Mouse (Mus musculus): Measurements from ENCODE around the gene Gm11037. TPM values are rescaled to one million over a fixed set of nuclear protein-coding genes. Genes with fewer than 3 reads are reported as not detected.

Gm11037 gene
- polyA plus RNA-seq, 1 experiment from 2014 or later = not detected

DNA sequence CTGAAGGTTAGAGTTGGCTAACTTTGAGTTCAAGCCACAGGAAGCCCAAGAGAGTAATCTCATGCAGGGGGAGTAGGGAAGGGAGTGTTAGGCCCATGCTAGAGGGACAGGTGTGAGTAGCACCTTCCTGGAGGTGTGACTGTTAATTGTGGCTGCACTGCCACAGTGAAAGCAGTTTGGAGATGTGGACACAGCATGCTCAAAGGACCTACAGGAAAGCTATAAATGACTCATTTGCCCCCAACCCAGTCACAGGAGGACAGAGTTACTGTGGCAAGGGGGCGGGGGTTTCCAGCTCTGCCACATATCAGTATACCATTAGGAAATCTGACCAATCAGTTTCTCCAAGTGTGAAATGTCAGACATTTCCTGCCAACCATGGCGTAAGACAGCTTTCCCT lies 12.2 kb downstream of the Gm11037 start:
- Histone ChIP-seq H3K4me1 (replicated peaks; ENCODE audit: control insufficient read depth, insufficient read depth, low read length) (no peaks in the 10 kb centered on the region), H3K36me3 (ENCODE audit: control insufficient read depth, insufficient read depth) (peaks cover 49% of the 10 kb centered on the region), H3K27me3 (replicated peaks; ENCODE audit: control insufficient read depth, insufficient read depth, low read length) (no peaks in the 10 kb centered on the region), H3K27ac (ENCODE audit: low read depth, low read length) (no peak overlapping the region), H3K9me3 (ENCODE audit: control insufficient read depth) (no peaks in the 10 kb centered on the region), H3K4me3 (ENCODE audit: low read depth, low read length) (no peak overlapping the region), H3K9ac (ENCODE audit: low read depth, low read length) (no peak overlapping the region), H3K4me2 (replicated peaks; ENCODE audit: low read depth) (no peak overlapping the region)
- WGBS = 87% methylated on average over 2 of the region's 2 CpGs
- no peak for ATAC-seq
- no peak for TF ChIP-seq CTCF (IDR thresholded peaks at IDR 0.05; ENCODE audit: low read depth)

GRCm38 (mm10) chr2:131146193-131147042 lies 13.1 kb downstream of the Gm11037 start:
- 86% methylated on average over 21 of the region's 21 CpGs for WGBS
- Histone ChIP-seq H3K4me2 (replicated peaks; ENCODE audit: low read depth) (no peak overlapping the region), H3K4me1 (replicated peaks; ENCODE audit: control insufficient read depth, insufficient read depth, low read length) (no peaks in the 10 kb centered on the region), H3K9me3 (ENCODE audit: control insufficient read depth) (no peaks in the 10 kb centered on the region), H3K27me3 (replicated peaks; ENCODE audit: control insufficient read depth, insufficient read depth, low read length) (no peaks in the 10 kb centered on the region), H3K36me3 (ENCODE audit: control insufficient read depth, insufficient read depth) (peaks cover 57% of the 10 kb centered on the region), H3K9ac (ENCODE audit: low read depth, low read length) (no peak overlapping the region), H3K4me3 (ENCODE audit: low read depth, low read length) (no peak overlapping the region), H3K27ac (ENCODE audit: low read depth, low read length) (no peak overlapping the region)
- no peak for TF ChIP-seq CTCF (IDR thresholded peaks at IDR 0.05; ENCODE audit: low read depth)
- ATAC-seq = no peak

DNA sequence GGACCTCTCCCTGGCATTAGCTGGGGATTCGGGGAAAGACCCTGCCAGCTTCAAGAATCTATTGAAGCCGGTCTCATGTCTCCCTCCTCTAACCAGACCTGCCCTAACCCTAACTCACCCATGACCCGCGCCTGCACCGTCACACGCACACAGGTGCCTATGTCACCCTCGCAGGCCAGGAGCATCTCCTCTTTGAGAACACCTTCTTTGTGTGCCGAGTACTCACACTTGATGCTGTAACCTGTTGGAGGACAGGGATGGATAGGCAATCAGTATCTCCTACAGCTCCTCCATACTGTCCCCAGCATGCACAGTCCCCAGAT lies 13.7 kb downstream of the Gm11037 start:
- Histone ChIP-seq H3K4me3 (ENCODE audit: low read depth, low read length) (no peak overlapping the region), H3K9me3 (ENCODE audit: control insufficient read depth) (no peaks in the 10 kb centered on the region), H3K9ac (ENCODE audit: low read depth, low read length) (no peak overlapping the region), H3K4me2 (replicated peaks; ENCODE audit: low read depth) (no peak overlapping the region), H3K27me3 (replicated peaks; ENCODE audit: control insufficient read depth, insufficient read depth, low read length) (no peaks in the 10 kb centered on the region), H3K4me1 (replicated peaks; ENCODE audit: control insufficient read depth, insufficient read depth, low read length) (no peaks in the 10 kb centered on the region), H3K27ac (ENCODE audit: low read depth, low read length) (no peak overlapping the region), H3K36me3 (ENCODE audit: control insufficient read depth, insufficient read depth) (peaks cover 61% of the 10 kb centered on the region)
- 90% methylated on average over 8 of the region's 8 CpGs for WGBS
- no peak for ATAC-seq
- TF ChIP-seq CTCF (IDR thresholded peaks at IDR 0.05; ENCODE audit: low read depth) = no peak

- Histone ChIP-seq H3K4me3 (ENCODE audit: low read depth, low read length) (no peak overlapping the region), H3K4me1 (replicated peaks; ENCODE audit: control insufficient read depth, insufficient read depth, low read length) (no peaks in the 10 kb centered on the region), H3K36me3 (ENCODE audit: control insufficient read depth, insufficient read depth) (peaks cover 70% of the 10 kb centered on the region), H3K27me3 (replicated peaks; ENCODE audit: control insufficient read depth, insufficient read depth, low read length) (no peaks in the 10 kb centered on the region), H3K27ac (ENCODE audit: low read depth, low read length) (no peak overlapping the region), H3K4me2 (replicated peaks; ENCODE audit: low read depth) (no peak overlapping the region), H3K9ac (ENCODE audit: low read depth, low read length) (no peak overlapping the region), H3K9me3 (ENCODE audit: control insufficient read depth) (no peaks in the 10 kb centered on the region)
- WGBS = 78% methylated on average over 8 of the region's 8 CpGs
- no peak for TF ChIP-seq CTCF (IDR thresholded peaks at IDR 0.05; ENCODE audit: low read depth)
- ATAC-seq = no peak
These were observed 15.3 kb downstream of the Gm11037 start for GRCm38 (mm10) chr2:131148353-131149253.

GRCm38 (mm10) chr2:131149254-131149578 lies 15.9 kb downstream of the Gm11037 start:
- Histone ChIP-seq H3K27ac (ENCODE audit: low read depth, low read length) (no peak overlapping the region), H3K4me2 (replicated peaks; ENCODE audit: low read depth) (no peak overlapping the region), H3K9me3 (ENCODE audit: control insufficient read depth) (no peaks in the 10 kb centered on the region), H3K4me3 (ENCODE audit: low read depth, low read length) (no peak overlapping the region), H3K9ac (ENCODE audit: low read depth, low read length) (no peak overlapping the region), H3K4me1 (replicated peaks; ENCODE audit: control insufficient read depth, insufficient read depth, low read length) (no peaks in the 10 kb centered on the region), H3K36me3 (ENCODE audit: control insufficient read depth, insufficient read depth) (peaks cover 70% of the 10 kb centered on the region), H3K27me3 (replicated peaks; ENCODE audit: control insufficient read depth, insufficient read depth, low read length) (no peaks in the 10 kb centered on the region)
- no peak for ATAC-seq
- WGBS = 89% methylated on average over 3 of the region's 3 CpGs
- no peak for TF ChIP-seq CTCF (IDR thresholded peaks at IDR 0.05; ENCODE audit: low read depth)

- Histone ChIP-seq H3K4me2 (replicated peaks; ENCODE audit: low read depth) (no peak overlapping the region), H3K27ac (ENCODE audit: low read depth, low read length) (no peak overlapping the region), H3K9me3 (ENCODE audit: control insufficient read depth) (no peaks in the 10 kb centered on the region), H3K4me3 (ENCODE audit: low read depth, low read length) (no peak overlapping the region), H3K4me1 (replicated peaks; ENCODE audit: control insufficient read depth, insufficient read depth, low read length) (no peaks in the 10 kb centered on the region), H3K9ac (ENCODE audit: low read depth, low read length) (no peak overlapping the region), H3K36me3 (ENCODE audit: control insufficient read depth, insufficient read depth) (peaks cover 45% of the 10 kb centered on the region), H3K27me3 (replicated peaks; ENCODE audit: control insufficient read depth, insufficient read depth, low read length) (no peaks in the 10 kb centered on the region)
- 78% methylated on average over 7 of the region's 7 CpGs for WGBS
- ATAC-seq = no peak
- no peak for TF ChIP-seq CTCF (IDR thresholded peaks at IDR 0.05; ENCODE audit: low read depth)
These were observed 19.0 kb downstream of the Gm11037 start for GRCm38 (mm10) chr2:131152166-131152730.
